Mouse (Mus musculus) layer of hippocampus, adult 9-10 months (tissue): ENCODE measurements around the gene Taf8.

Source experiments
- DNase-seq: peaks from one replicate; pipeline ENCODE4 v3.0.0; 2022; ENCODE audit warnings: low spot score

Gene Taf8

GRCm38 (mm10) chr17:47501946-47502706, at the start of gene Taf8:
Gene Taf8 (minus strand): TSS chr17:47502292.
- peak; percentile 89 for DNase-seq

DNA sequence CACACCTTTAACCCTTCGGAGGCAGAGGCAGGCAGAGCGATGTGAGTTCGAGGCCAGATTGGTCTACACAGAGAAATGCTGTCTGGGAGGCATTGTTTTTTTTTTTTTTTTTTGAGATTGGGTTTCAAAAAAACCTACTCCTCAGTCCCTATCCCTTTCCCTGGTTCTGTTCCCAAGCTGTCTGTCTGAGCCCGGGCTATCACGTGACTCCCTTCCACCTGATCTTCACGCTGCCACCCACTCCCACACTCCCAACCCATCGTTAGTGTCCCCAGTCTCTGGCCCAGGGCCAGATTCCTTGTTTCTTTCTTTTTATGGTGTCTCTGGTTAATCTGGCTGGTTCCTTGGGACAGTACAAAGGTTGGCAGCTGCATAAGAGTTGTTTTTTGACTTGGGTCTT, 49.0 kb upstream of the Taf8 start:
- no peak for DNase-seq

DNA sequence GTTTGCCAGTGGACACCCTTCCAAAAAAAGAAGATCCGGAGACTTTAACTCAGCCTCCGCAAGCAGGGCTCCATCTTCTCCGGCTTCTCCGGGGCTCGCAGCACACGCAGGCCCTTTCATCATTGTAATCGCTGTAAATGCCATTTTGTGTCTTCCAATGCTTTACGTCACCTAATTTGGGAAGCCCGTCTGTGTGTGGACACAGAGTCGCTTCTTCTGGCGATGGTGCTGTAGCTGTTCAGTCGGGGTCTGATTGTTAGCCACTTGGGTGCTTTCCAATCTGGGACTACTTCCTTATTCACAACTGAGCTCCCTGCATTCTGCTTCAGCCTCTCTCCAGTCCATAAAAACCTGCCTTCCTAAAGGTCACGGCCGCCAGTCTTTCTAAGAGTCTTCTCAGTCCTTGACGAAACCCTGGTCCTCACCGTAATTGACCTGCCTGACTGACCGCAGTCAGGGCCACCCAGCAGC, 43.8 kb upstream of the Taf8 start:
- DNase-seq, result no peak

DNA sequence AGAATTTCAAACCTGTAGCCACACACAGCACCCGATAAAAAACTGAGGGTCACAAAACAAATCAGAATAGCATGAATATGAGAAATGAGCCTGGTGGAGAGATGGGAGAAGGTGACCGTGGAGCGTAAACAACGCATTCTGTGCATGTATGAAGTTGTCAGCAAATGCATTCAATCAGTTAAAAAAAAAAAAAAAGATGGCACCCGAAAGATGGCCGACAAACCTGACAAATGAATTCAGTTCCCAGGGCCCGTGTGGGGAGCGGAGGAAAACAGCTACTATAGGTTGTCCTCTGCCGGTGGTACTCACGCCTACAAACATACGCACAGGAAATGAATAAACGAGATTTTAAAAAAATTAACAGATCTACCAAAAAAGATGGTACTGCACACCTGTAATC, 43.1 kb upstream of the Taf8 start:
- no peak for DNase-seq

DNA sequence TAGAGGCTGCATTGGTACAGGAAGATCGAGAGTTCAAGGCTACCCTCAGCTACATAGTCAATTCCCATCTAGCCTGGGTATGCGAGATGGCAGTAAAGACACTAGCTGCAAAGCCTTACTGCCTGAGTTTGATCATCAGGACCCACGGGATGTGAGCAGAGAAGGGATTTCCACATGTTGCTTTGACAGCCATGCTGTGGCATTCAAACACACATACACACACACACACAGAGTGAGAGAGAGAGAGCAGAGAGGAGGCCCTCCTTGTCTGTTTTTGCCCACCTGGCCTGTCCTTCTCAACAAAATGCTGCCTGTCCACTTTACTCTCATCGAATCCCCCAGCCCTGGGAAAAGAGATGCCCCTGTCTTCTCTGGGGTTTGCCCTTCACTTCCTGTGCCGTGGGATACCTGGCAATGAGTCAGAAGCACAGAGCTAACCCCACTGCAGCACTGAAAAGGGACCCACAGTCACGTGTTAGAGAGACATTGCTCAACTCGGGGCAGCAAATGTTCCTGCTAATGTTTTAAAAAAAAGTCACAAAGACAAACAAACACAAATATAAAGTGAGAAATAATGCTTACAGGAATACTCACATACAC, 41.1 kb upstream of the Taf8 start:
- no peak for DNase-seq

DNA sequence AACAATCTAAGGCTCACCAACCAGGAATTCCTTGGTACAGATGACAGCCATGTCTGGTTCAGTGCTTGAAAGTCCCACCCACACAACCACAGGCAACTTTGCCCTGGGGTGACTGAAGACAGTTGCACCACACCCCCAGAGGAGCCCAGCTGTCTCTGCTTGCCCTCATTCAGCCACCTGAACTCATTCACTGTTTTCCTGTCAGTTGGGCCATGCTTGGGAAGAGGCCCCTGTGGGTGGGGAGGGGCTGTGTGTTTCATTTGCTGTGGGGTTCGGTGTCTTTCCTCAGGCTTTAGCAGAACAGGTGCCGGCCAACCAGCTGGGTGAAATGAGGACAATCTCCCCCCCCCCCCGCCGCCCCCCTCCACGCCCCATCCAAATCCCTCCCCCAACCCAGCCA, 40.0 kb upstream of the Taf8 start:
- DNase-seq, result no peak

- DNase-seq, result no peak
These were observed 37.0 kb upstream of the Taf8 start for GRCm38 (mm10) chr17:47539128-47539527.

DNA sequence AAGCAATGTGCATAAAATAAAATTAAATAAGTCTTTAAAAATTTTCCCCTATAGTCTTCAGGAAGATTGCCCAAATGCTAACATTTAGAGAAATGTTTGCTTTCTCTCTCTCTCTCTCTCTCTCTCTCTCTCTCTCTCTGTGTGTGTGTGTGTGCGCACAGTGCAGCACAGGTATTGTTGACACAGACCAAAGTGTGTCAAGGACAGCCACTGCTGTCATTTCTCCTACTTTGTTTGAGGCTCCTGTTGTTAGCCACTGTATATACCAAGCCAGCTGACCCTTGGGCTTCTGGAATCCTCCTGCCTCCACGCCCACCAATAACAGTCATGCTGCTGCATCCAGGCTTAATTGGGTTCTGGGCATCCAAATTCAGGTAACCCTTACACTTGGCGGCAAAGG, 36.0 kb upstream of the Taf8 start:
- DNase-seq, result no peak

- no peak for DNase-seq
These were observed 33.7 kb upstream of the Taf8 start for GRCm38 (mm10) chr17:47535812-47536236.

GRCm38 (mm10) chr17:47533691-47534090, 31.6 kb upstream of the Taf8 start:
- DNase-seq, result no peak

- no peak for DNase-seq
These were observed 30.3 kb upstream of the Taf8 start for GRCm38 (mm10) chr17:47532364-47532763.

GRCm38 (mm10) chr17:47531387-47531818, 29.3 kb upstream of the Taf8 start:
- DNase-seq, result no peak

DNA sequence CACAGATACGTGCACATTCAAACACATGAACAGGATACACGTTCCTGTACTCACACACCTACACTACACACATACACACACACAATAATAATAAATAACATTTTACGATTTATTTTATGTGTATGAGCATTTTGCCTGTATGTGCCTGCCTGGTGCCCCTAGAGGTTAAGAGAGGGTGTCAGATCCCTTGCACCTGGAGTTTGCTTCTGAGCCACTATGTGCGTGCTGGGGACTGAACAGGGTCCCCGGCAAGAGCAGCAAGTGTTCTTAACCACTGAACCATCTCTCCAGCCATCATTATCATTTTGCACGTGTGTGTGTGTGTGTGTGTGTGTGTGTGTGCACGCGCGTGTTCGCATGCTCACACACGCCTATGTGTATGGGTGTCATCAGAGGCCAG, 27.5 kb upstream of the Taf8 start:
- no peak for DNase-seq

DNA sequence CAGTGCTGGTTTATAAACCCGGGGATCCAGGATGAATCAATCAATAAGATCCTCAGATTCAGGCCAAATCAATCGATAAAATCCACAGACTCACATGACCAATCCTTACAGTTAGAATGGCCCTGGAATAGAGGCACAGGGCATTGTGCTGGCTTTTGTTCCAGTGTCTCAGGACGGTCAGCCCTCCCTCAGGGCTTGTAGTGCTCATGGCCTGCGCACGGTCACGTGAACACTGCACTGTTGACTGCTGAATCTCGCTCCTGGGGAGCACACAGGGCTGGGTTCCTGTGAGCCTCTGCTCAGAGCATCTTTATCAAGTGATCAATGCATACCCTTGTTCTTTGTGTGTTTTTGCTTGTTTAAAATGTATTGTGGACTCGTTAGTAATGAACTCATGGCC, 26.8 kb upstream of the Taf8 start:
- DNase-seq, result no peak

DNA sequence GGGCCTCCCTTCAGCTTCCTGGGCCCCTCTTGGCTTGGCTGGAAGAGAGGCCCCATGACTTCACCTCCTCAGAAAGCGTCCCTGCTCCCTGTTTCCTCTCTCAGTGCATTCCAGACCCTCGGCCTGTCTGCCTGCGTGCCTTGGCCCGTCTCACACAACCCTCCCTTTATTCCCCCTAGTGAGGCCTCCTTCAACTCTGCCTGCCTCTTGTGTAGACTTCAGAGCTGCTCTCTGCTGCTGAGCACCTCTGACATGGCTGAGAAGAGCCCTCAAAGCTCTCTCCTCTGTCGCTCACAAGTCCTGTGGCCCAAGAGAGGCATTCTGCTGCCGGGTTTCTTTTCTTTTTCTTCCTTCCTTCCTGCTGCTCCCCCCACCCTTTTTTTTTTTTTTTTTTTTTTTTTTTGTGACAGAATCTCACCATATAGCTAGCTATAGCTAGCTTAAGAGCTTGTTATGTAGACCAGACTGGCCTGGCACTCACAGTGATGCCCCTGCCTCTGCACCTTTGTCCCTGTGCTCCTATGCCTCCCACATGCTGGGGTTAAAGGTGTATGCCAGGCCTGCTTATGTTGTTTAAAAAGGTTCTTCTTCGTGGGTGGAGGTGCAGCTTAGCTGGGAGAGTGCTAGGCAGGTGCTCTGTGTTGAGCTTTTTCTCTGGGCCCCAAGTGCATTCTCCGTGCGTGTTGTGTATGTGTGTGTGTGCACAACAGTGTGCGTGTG, 25.6 kb upstream of the Taf8 start:
- no peak for DNase-seq

GRCm38 (mm10) chr17:47526856-47527520, 24.9 kb upstream of the Taf8 start:
- no peak for DNase-seq

- no peak for DNase-seq
These were observed 22.9 kb upstream of the Taf8 start for GRCm38 (mm10) chr17:47524991-47525390.

DNA sequence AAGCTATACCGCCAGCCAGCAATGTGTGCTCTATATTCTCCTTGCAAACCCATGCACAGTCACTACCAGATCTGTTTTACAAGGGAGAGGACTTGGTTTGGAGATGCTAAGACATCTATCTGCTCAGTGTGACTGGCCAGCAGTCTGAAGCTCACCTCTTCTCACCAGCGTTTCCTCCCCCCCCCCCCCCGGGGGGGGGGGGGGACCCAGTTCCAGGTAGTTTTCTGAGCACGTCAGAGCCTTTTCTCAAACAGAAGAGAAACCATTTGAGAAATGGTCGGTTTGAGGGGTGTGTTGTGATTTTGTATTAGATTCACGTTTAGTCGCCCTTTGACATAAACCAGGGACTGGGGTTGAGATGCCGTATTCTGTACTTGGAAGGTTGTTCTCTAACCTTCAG, 22.0 kb upstream of the Taf8 start:
- DNase-seq, result no peak

GRCm38 (mm10) chr17:47523211-47523682, 21.2 kb upstream of the Taf8 start:
- DNase-seq, result no peak

DNA sequence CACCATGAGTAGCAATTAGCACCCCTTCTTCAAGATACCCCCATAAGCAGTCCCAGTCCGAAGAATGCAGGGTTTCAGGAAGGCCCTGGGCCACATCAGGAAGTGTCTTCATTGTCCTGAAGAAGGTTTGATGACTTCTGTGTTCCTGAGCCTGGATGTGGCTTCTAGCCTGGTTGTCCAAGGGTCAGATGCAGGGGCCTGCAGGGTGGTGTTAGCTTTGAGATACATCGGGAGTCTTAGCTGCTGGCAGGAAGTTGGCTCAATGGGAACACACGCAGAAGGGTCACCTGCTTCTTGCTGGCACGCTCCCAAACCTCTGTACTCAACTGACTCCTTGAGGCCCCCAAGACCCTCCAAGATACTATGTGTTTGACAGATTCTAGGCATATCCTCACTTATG, 20.4 kb upstream of the Taf8 start:
- DNase-seq, result no peak

DNA sequence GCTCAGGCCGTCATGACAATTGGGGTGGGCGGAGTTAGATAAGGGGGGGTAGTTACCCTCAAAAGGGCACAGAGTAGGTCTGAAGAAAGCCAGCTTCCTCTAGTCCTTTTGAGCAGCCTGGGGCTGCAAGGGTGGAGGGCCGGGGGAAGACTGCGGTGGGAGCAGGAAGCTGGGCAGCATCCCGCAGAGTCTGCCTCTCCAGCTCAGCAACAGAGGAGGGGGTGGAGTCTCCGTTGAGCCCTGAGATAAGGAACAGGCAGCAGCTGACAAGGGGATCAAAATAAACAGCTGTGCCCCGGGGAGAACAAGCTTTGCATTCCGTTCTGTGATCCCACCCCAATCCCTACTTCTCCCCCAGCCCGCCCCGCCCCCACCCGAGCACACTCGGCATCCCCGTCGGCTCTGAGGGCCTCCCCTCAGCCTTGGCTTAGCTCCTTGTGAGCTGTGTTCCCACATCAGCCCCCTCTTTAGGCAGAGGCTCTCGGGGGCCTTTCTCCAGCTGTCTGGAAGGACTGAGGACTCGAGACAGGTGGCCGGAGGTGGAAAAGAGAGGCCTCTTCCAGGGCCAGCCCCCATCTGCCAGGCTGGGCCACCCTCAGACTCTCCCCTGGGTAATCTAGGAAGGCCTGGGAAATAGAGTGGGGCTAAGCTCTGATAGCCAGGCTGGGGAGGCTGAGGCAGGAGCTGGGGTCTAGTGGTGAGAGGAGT, 19.6 kb upstream of the Taf8 start:
- DNase-seq, result no peak

DNA sequence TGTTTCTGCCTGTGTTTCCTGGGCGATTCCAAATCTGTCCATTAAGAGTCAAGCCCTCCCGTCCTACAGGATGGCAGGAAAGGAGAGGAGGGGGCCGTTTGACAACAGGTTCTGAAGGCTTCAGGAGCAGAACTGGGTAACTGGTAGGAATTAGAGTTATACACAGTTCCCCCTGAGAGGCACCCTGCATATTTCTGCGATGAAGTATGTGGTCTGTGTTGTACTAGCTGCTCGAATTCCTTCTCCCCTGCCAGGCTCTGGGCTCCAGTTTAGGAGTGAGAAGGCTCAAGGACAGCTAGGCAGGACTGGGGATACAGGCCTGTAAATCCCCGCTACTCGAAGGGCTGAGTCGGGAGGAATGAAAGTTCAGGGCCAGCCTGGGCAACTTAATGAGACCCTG, 16.1 kb upstream of the Taf8 start:
- no peak for DNase-seq
